Mouse (Mus musculus) frontal cortex, adult 2 months (tissue): Measurements from ENCODE around the gene Clspn. TPM values are rescaled to one million over a fixed set of nuclear protein-coding genes. Genes with fewer than 3 reads are reported as not detected.

Experiments used
- DNase-seq, 2 experiments: peaks; one replicate each; pipeline ENCODE4 v3.0.0; 2022; ENCODE audit warnings: low spot score in 1 of 2; ENCODE audit errors: extremely low spot score in 1 of 2
- polyA plus RNA-seq: library from polyadenylated mRNA; depleted of rRNA; stranded (reverse); fragments of >200 nt; gene quantifications from 2 replicates; pipeline ENCODE4 v1.2.3, GENCODE M21; 2012

The Clspn gene
- polyA plus RNA-seq, 1 experiment, result 0.50 TPM

GRCm38 (mm10) chr4:126554462-126554861, 2.3 kb upstream of the Clspn start:
- peak in 1 of 2 experiments; percentile 56 for DNase-seq

GRCm38 (mm10) chr4:126563798-126564197, 7.1 kb downstream of the Clspn start:
- DNase-seq, result no peak

- no peak for DNase-seq
These were observed 10.5 kb downstream of the Clspn start for GRCm38 (mm10) chr4:126567243-126567642.

GRCm38 (mm10) chr4:126569783-126570182, 13.0 kb downstream of the Clspn start:
- DNase-seq, result no peak

- DNase-seq, result peak in 1 of 2 experiments; percentile 51
These were observed 19.5 kb downstream of the Clspn start for GRCm38 (mm10) chr4:126576281-126576680.

- DNase-seq, result no peak
These were observed 21.2 kb downstream of the Clspn start for GRCm38 (mm10) chr4:126577920-126578319.

GRCm38 (mm10) chr4:126579077-126579476, 22.3 kb downstream of the Clspn start:
- DNase-seq, result no peak

- no peak for DNase-seq
These were observed 29.0 kb downstream of the Clspn start for GRCm38 (mm10) chr4:126585739-126586138.

- no peak for DNase-seq
These were observed 35.3 kb downstream of the Clspn start for GRCm38 (mm10) chr4:126592039-126592438.

GRCm38 (mm10) chr4:126599971-126600754, 43.4 kb downstream of the Clspn start:
- DNase-seq, result peak in 1 of 2 experiments; percentile 77

GRCm38 (mm10) chr4:126601597-126602444, 45.1 kb downstream of the Clspn start:
- DNase-seq, result peak; percentile 4 to 27

GRCm38 (mm10) chr4:126602445-126602762, 45.7 kb downstream of the Clspn start:
- DNase-seq, result no peak

- no peak for DNase-seq
These were observed 47.4 kb downstream of the Clspn start for GRCm38 (mm10) chr4:126604141-126604540.

GRCm38 (mm10) chr4:126605751-126606150, 49.0 kb downstream of the Clspn start:
- DNase-seq, result no peak

- DNase-seq, result peak; percentile 81 to 83
These were observed 53.0 kb downstream of the Clspn start, which contains the start of gene 5730409E04Rik for GRCm38 (mm10) chr4:126609606-126610181. TSS of gene 5730409E04Rik (plus strand) at chr4:126609818.

GRCm38 (mm10) chr4:126611991-126612390, 55.3 kb downstream of the Clspn start:
- no peak for DNase-seq

- DNase-seq, result no peak
These were observed 59.6 kb downstream of the Clspn start for GRCm38 (mm10) chr4:126616312-126616711.

GRCm38 (mm10) chr4:126619691-126620330, 63.1 kb downstream of the Clspn start:
- DNase-seq, result no peak

GRCm38 (mm10) chr4:126620349-126620874, 63.7 kb downstream of the Clspn start:
- DNase-seq, result no peak

GRCm38 (mm10) chr4:126627021-126627681, 70.4 kb downstream of the Clspn start:
- DNase-seq, result no peak
